Mouse (Mus musculus) left cerebral cortex, postnatal 4 days (tissue): ENCODE measurements around the gene Dnajc22. TPM values are rescaled to one million over a fixed set of nuclear protein-coding genes. Genes with fewer than 3 reads are reported as not detected.
"Not testable (repeated sequence)": the region's sequence is repeated elsewhere in the genome, so short reads cannot be mapped to it uniquely, and the experiment has no call there.

Experiments
- DNase-seq: peaks from one replicate; pipeline ENCODE4 v3.0.0-alpha.2; 2022
- intact Hi-C: fragments of 180-260 bp; cut with DNase I; formaldehyde crosslinking; loops from one replicate; pipeline ENCODE4 v1.15.1; 2025
- total RNA-seq, 2 experiments: library from RNA; stranded (reverse); gene quantifications; 2 replicates each; pipeline ENCODE4 v1.2.3; 2021

The Dnajc22 gene
- total RNA-seq = under 1 TPM in 1 of 2 experiments, not detected in 1; 0.30 TPM

- intact Hi-C loops = no loop called here
- no peak for DNase-seq
Observed at GRCm38 (mm10) chr15:99092870-99093269, at the start of gene Dnajc22. Dnajc22 (plus strand) TSS chr15:99093170.

GRCm38 (mm10) chr15:99044854-99045253 is 48.1 kb upstream of the Dnajc22 start:
- intact Hi-C loops = no loop called here

GRCm38 (mm10) chr15:99045734-99046133 is 47.2 kb upstream of the Dnajc22 start:
- intact Hi-C loops, DNase-seq: not testable (repeated sequence)

More at GRCm38 (mm10) chr15:99044854-99045253, 48.1 kb upstream of the Dnajc22 start:
- DNase-seq = no peak

- intact Hi-C loops = no loop called here
- peak; percentile 58 for DNase-seq
Observed at GRCm38 (mm10) chr15:99049473-99050253, 43.3 kb upstream of the Dnajc22 start.

- DNase-seq = peak; percentile 41
- intact Hi-C loops = no loop called here
Observed at GRCm38 (mm10) chr15:99053373-99053772, 39.6 kb upstream of the Dnajc22 start.

- intact Hi-C loops = no loop called here
- no peak for DNase-seq
Observed at GRCm38 (mm10) chr15:99055040-99055439, 37.9 kb upstream of the Dnajc22 start, which contains the start of gene Prph. Prph (plus strand) TSS chr15:99055174.

GRCm38 (mm10) chr15:99055511-99055961 is 37.4 kb upstream of the Dnajc22 start:
- peak; percentile 21 for DNase-seq
- intact Hi-C loops = no loop called here

GRCm38 (mm10) chr15:99056332-99056731 is 36.6 kb upstream of the Dnajc22 start:
- DNase-seq = peak; percentile 22

GRCm38 (mm10) chr15:99065557-99066165 is 27.3 kb upstream of the Dnajc22 start:
- intact Hi-C loops = no loop called here
- no peak for DNase-seq

More at GRCm38 (mm10) chr15:99056332-99056731, 36.6 kb upstream of the Dnajc22 start:
- intact Hi-C loops = no loop called here

- no peak for DNase-seq
- intact Hi-C loops = no loop called here
Observed at GRCm38 (mm10) chr15:99071988-99072387, 21.0 kb upstream of the Dnajc22 start.

- intact Hi-C loops = no loop called here
Observed at GRCm38 (mm10) chr15:99074019-99074599, 18.9 kb upstream of the Dnajc22 start, which contains the start of gene Troap. Troap (plus strand) TSS chr15:99074575.

GRCm38 (mm10) chr15:99074600-99075333 is 18.2 kb upstream of the Dnajc22 start:
- DNase-seq = peak; percentile 98
- intact Hi-C loops = no loop called here

More at GRCm38 (mm10) chr15:99074019-99074599, 18.9 kb upstream of the Dnajc22 start, which contains the start of gene Troap:
- DNase-seq = no peak

- DNase-seq, intact Hi-C loops: not testable (repeated sequence)
Observed at GRCm38 (mm10) chr15:99076011-99076410, 17.0 kb upstream of the Dnajc22 start.

- DNase-seq = no peak
- intact Hi-C loops = no loop called here
Observed at GRCm38 (mm10) chr15:99078181-99078910, 14.6 kb upstream of the Dnajc22 start.

- intact Hi-C loops = no loop called here
- DNase-seq = no peak
Observed at GRCm38 (mm10) chr15:99079804-99080203, 13.2 kb upstream of the Dnajc22 start.

GRCm38 (mm10) chr15:99082322-99082721 is 10.6 kb upstream of the Dnajc22 start:
- DNase-seq = no peak
- intact Hi-C loops = no loop called here

- no peak for DNase-seq
- intact Hi-C loops = no loop called here
Observed at GRCm38 (mm10) chr15:99082840-99083239, 10.1 kb upstream of the Dnajc22 start.

- intact Hi-C loops = no loop called here
Observed at GRCm38 (mm10) chr15:99083258-99083657, 9.7 kb upstream of the Dnajc22 start.

GRCm38 (mm10) chr15:99083867-99084557 is 9.0 kb upstream of the Dnajc22 start:
- no peak for DNase-seq
- intact Hi-C loops = no loop called here

More at GRCm38 (mm10) chr15:99083258-99083657, 9.7 kb upstream of the Dnajc22 start:
- peak; percentile 48 for DNase-seq
